Mouse (Mus musculus) cerebellum, postnatal 36 days (tissue): ENCODE data around the gene Rad9b.

ENCODE experiments used
- DNase-seq, 2 experiments: peaks; one replicate each; pipeline ENCODE4 v3.0.0; 2021 to 2022; ENCODE audit warnings: mixed read lengths in 2 of 2

The Rad9b gene

GRCm38 (mm10) chr5:122353807-122354491, at the start of gene Rad9b, which contains the start of gene Vps29:
Gene Rad9b, minus strand, starts transcription at chr5:122354233.
Gene Vps29, plus strand, starts transcription at chr5:122354369.
- peak; percentile 99 to 100 for DNase-seq

- no peak for DNase-seq
These were observed 49.3 kb upstream of the Rad9b start for GRCm38 (mm10) chr5:122403362-122403761.

- no peak for DNase-seq
These were observed 48.7 kb upstream of the Rad9b start for GRCm38 (mm10) chr5:122402772-122403171.

GRCm38 (mm10) chr5:122402160-122402559, 48.1 kb upstream of the Rad9b start:
- DNase-seq: no peak

GRCm38 (mm10) chr5:122401303-122401640, 47.2 kb upstream of the Rad9b start:
- peak; percentile 85 for DNase-seq

GRCm38 (mm10) chr5:122400628-122401302, 46.7 kb upstream of the Rad9b start:
- no peak for DNase-seq

GRCm38 (mm10) chr5:122399871-122400270, 45.8 kb upstream of the Rad9b start:
- DNase-seq: no peak

GRCm38 (mm10) chr5:122397495-122397894, 43.5 kb upstream of the Rad9b start:
- no peak for DNase-seq

GRCm38 (mm10) chr5:122396791-122397190, 42.8 kb upstream of the Rad9b start:
- no peak for DNase-seq

GRCm38 (mm10) chr5:122393887-122394286, 39.9 kb upstream of the Rad9b start:
- peak; percentile 75 to 79 for DNase-seq

- no peak for DNase-seq
These were observed 38.4 kb upstream of the Rad9b start for GRCm38 (mm10) chr5:122392227-122393004.

GRCm38 (mm10) chr5:122391786-122392180, 37.8 kb upstream of the Rad9b start, which contains the start of gene Arpc3:
Gene Arpc3, plus strand, starts transcription at chr5:122391878.
- DNase-seq: peak; percentile 94 to 95

- DNase-seq: no peak
These were observed 37.2 kb upstream of the Rad9b start for GRCm38 (mm10) chr5:122391178-122391785.

- no peak for DNase-seq
These were observed 36.6 kb upstream of the Rad9b start for GRCm38 (mm10) chr5:122390671-122391070.

- no peak for DNase-seq
These were observed 36.0 kb upstream of the Rad9b start for GRCm38 (mm10) chr5:122390006-122390405.

- peak; percentile 83 to 86 for DNase-seq
These were observed 25.5 kb upstream of the Rad9b start for GRCm38 (mm10) chr5:122379374-122380155.

GRCm38 (mm10) chr5:122378171-122378570, 24.1 kb upstream of the Rad9b start:
- no peak for DNase-seq

GRCm38 (mm10) chr5:122377101-122377833, 23.2 kb upstream of the Rad9b start:
- DNase-seq: no peak

GRCm38 (mm10) chr5:122372878-122373277, 18.8 kb upstream of the Rad9b start:
- no peak for DNase-seq

GRCm38 (mm10) chr5:122372192-122372769, 18.2 kb upstream of the Rad9b start, which contains the start of gene Fam216a:
Gene Fam216a, minus strand, starts transcription at chr5:122372364.
- peak; percentile 100 for DNase-seq

GRCm38 (mm10) chr5:122371591-122372191, 17.7 kb upstream of the Rad9b start, which contains the start of gene Gpn3:
Gene Gpn3, plus strand, starts transcription at chr5:122371876.
- DNase-seq: no peak
